Mouse (Mus musculus) fat pad, adult 2 months (tissue): Measurements from ENCODE around the gene Wwox.

Experiments used
- DNase-seq: peaks from one replicate; pipeline ENCODE4 v3.0.0-alpha.2; 2011; ENCODE audit warnings: low read depth, low spot score; ENCODE audit errors: extremely low read depth

Wwox gene

GRCm38 (mm10) chr8:114593424-114594157 is 154.1 kb downstream of the Wwox start:
- no peak for DNase-seq

GRCm38 (mm10) chr8:114594811-114595210 is 155.4 kb downstream of the Wwox start:
- peak; percentile 13 for DNase-seq

- DNase-seq, result no peak
Observed at GRCm38 (mm10) chr8:114599555-114599954, 160.1 kb downstream of the Wwox start.

- no peak for DNase-seq
Observed at GRCm38 (mm10) chr8:114600196-114600595, 160.7 kb downstream of the Wwox start.

GRCm38 (mm10) chr8:114603046-114603445 is 163.6 kb downstream of the Wwox start:
- DNase-seq, result no peak

GRCm38 (mm10) chr8:114603561-114603960 is 164.1 kb downstream of the Wwox start:
- DNase-seq, result no peak

GRCm38 (mm10) chr8:114604315-114604714 is 164.9 kb downstream of the Wwox start:
- no peak for DNase-seq

- DNase-seq, result no peak
Observed at GRCm38 (mm10) chr8:114605651-114606050, 166.2 kb downstream of the Wwox start.

GRCm38 (mm10) chr8:114609330-114609729 is 169.9 kb downstream of the Wwox start:
- no peak for DNase-seq

GRCm38 (mm10) chr8:114611075-114611474 is 171.6 kb downstream of the Wwox start:
- no peak for DNase-seq

GRCm38 (mm10) chr8:114612091-114612490 is 172.6 kb downstream of the Wwox start:
- DNase-seq, result no peak

- no peak for DNase-seq
Observed at GRCm38 (mm10) chr8:114615413-114615812, 176.0 kb downstream of the Wwox start.

GRCm38 (mm10) chr8:114615908-114616307 is 176.5 kb downstream of the Wwox start:
- DNase-seq, result peak; percentile 54

GRCm38 (mm10) chr8:114618908-114619508 is 179.6 kb downstream of the Wwox start:
- no peak for DNase-seq

- no peak for DNase-seq
Observed at GRCm38 (mm10) chr8:114625402-114625801, 185.9 kb downstream of the Wwox start.

GRCm38 (mm10) chr8:114626897-114627296 is 187.4 kb downstream of the Wwox start:
- DNase-seq, result no peak

GRCm38 (mm10) chr8:114629719-114630118 is 190.3 kb downstream of the Wwox start:
- DNase-seq, result no peak

- DNase-seq, result no peak
Observed at GRCm38 (mm10) chr8:114631087-114631486, 191.6 kb downstream of the Wwox start.

- no peak for DNase-seq
Observed at GRCm38 (mm10) chr8:114634151-114634550, 194.7 kb downstream of the Wwox start.

GRCm38 (mm10) chr8:114634669-114635410 is 195.4 kb downstream of the Wwox start:
- DNase-seq, result no peak

- DNase-seq, result no peak
Observed at GRCm38 (mm10) chr8:114636376-114636775, 196.9 kb downstream of the Wwox start.

- DNase-seq, result no peak
Observed at GRCm38 (mm10) chr8:114641809-114642208, 202.4 kb downstream of the Wwox start.
